Mouse (Mus musculus): ENCODE measurements around the gene Arhgap6. TPM values are rescaled to one million over a fixed set of nuclear protein-coding genes. Genes with fewer than 3 reads are reported as not detected.

Arhgap6 gene
- total RNA-seq, 1 experiment, result 1.8 TPM

DNA sequence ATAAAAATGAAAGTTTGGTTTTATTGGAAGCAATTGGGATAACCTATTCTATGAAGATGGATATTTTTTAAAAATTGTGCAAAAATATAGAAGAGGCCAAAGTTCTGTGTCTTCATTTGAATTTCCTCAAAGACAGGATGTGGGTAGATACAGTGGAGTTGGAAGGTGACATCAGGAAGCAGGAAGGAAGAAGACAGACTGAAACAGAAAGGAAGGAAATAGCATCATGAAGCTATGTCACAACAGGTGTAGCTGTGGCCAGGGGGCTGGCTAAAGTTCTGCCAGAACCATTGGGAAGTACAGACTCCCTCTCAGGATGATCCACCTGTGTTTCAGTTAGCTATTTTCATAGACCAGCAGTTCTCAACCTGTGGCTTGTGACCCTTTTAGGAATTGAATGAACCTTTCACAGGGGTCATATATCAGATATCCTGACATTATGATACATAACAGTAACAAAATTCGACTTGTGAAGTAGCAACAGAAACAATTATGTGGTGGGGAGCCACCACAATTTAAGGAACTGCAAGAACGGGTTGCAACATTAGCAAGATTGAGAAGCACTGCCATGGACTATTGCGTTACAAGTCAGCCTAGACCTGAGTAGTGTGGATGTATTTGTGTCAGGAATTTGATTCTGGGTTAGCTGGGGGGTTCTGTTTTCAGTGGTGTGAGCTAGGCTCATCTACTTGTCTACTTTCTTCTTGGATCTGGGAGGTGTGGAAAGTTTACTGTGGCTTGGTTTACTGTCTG, 15.8 kb downstream of the Arhgap6 start:
- in situ Hi-C loops (cut with MboI; ENCODE audit: low sequenced_read_pairs in 2 of 2, unreplicated experiment in 2 of 2), result no loop called here
- H3K36me3 ChIP-seq (ENCODE audit: control insufficient read depth, insufficient read depth, low read length, poor library complexity, severe bottlenecking), result no peaks in the 10 kb centered on the region
- no peak overlapping the region for H3K9ac ChIP-seq (ENCODE audit: insufficient read depth, low read depth, low read length, poor library complexity, severe bottlenecking)
- H3K9me3 ChIP-seq (ENCODE audit: control insufficient read depth, insufficient read depth, low read depth, low read length), result no peaks in the 10 kb centered on the region
- no peak overlapping the region for H3K27ac ChIP-seq (ENCODE audit: insufficient read depth, low read depth, low read length, poor library complexity, severe bottlenecking)
- no peaks in the 10 kb centered on the region for H3K4me1 ChIP-seq (ENCODE audit: control insufficient read depth in 2 of 2, insufficient read depth in 2 of 2, low read length in 2 of 2, poor library complexity in 1 of 2)
- H3K4me3 ChIP-seq (ENCODE audit: insufficient read depth in 1 of 2, low read depth in 1 of 2, low read length in 2 of 2, poor library complexity in 1 of 2, severe bottlenecking in 1 of 2), result no peak overlapping the region
- DNase-seq (ENCODE audit: low read depth, low spot score), result no peak
- TF ChIP-seq HCFC1 (IDR thresholded peaks at IDR 0.05; ENCODE audit: borderline replicate concordance, insufficient read depth, low read length) (no peak), MAFK (IDR thresholded peaks at IDR 0.05; ENCODE audit: insufficient read depth, low read depth, low read length) (no peak), ZC3H11A (IDR thresholded peaks at IDR 0.05; ENCODE audit: borderline replicate concordance, low read depth, low read length) (no peak), ZNF384 (IDR thresholded peaks at IDR 0.05; ENCODE audit: low read depth, low read length) (no peak), CHD2 (IDR thresholded peaks at IDR 0.05; ENCODE audit: low read depth, low read length) (no peak)

DNA sequence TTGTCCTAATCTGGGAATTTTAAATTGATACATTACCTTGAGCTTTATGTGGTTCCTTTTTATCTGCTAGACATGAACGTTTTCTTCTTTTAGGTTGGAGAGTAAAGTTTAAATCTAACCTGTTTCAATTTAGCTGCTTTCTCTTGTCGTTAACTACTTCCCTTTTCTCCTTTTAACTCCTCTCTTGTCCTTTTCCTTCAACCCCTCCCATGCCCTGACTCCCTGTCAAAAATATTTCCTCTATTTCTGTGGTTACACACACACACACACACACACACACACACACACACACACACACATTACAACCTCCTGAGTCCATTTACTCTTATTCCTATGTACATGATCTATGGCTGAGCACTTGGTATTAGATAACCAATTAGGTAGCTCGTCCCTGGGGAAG, 24.0 kb downstream of the Arhgap6 start:
- Histone ChIP-seq H3K36me3 (ENCODE audit: control insufficient read depth, insufficient read depth, low read length, poor library complexity, severe bottlenecking) (no peaks in the 10 kb centered on the region), H3K9ac (ENCODE audit: insufficient read depth, low read depth, low read length, poor library complexity, severe bottlenecking) (no peak overlapping the region), H3K9me3 (ENCODE audit: control insufficient read depth, insufficient read depth, low read depth, low read length) (no peaks in the 10 kb centered on the region), H3K4me3 (ENCODE audit: insufficient read depth in 1 of 2, low read depth in 1 of 2, low read length in 2 of 2, poor library complexity in 1 of 2, severe bottlenecking in 1 of 2) (no peak overlapping the region), H3K4me1 (ENCODE audit: control insufficient read depth in 2 of 2, insufficient read depth in 2 of 2, low read length in 2 of 2, poor library complexity in 1 of 2) (no peaks in the 10 kb centered on the region), H3K27ac (ENCODE audit: insufficient read depth, low read depth, low read length, poor library complexity, severe bottlenecking) (no peak overlapping the region)
- in situ Hi-C loops (cut with MboI; ENCODE audit: low sequenced_read_pairs in 2 of 2, unreplicated experiment in 2 of 2), result no loop called here
- TF ChIP-seq MAFK (IDR thresholded peaks at IDR 0.05; ENCODE audit: insufficient read depth, low read depth, low read length) (no peak), ZNF384 (IDR thresholded peaks at IDR 0.05; ENCODE audit: low read depth, low read length) (no peak), HCFC1 (IDR thresholded peaks at IDR 0.05; ENCODE audit: borderline replicate concordance, insufficient read depth, low read length) (no peak), CHD2 (IDR thresholded peaks at IDR 0.05; ENCODE audit: low read depth, low read length) (no peak), ZC3H11A (IDR thresholded peaks at IDR 0.05; ENCODE audit: borderline replicate concordance, low read depth, low read length) (no peak)
- DNase-seq (ENCODE audit: low read depth, low spot score), result no peak

DNA sequence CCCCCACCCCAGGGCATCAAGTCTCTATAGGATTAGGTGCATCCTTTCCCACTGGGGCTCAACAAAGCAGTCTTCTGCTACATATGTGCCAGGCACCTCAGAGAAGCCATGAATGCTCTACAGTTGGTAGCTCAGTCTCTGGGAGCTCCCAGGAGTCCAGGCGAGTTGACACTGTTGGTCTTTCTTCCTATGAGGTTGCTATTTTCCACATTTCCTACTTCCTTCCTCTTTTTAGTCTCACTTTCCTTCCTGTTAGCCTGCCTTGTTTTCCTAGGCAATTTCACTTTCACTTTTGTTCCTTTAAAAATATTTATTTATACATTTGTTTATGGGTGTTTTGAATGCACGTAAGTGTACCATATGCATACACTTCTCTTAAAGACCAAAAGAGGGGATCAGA, 29.3 kb downstream of the Arhgap6 start:
- Histone ChIP-seq H3K36me3 (ENCODE audit: control insufficient read depth, insufficient read depth, low read length, poor library complexity, severe bottlenecking) (no peaks in the 10 kb centered on the region), H3K9me3 (ENCODE audit: control insufficient read depth, insufficient read depth, low read depth, low read length) (no peaks in the 10 kb centered on the region), H3K9ac (ENCODE audit: insufficient read depth, low read depth, low read length, poor library complexity, severe bottlenecking) (no peak overlapping the region), H3K4me3 (ENCODE audit: insufficient read depth in 1 of 2, low read depth in 1 of 2, low read length in 2 of 2, poor library complexity in 1 of 2, severe bottlenecking in 1 of 2) (no peak overlapping the region), H3K27ac (ENCODE audit: insufficient read depth, low read depth, low read length, poor library complexity, severe bottlenecking) (no peak overlapping the region), H3K4me1 (ENCODE audit: control insufficient read depth in 2 of 2, insufficient read depth in 2 of 2, low read length in 2 of 2, poor library complexity in 1 of 2) (no peaks in the 10 kb centered on the region)
- DNase-seq (ENCODE audit: low read depth, low spot score), result no peak
- in situ Hi-C loops (cut with MboI; ENCODE audit: low sequenced_read_pairs in 2 of 2, unreplicated experiment in 2 of 2), result no loop called here
- TF ChIP-seq CHD2 (IDR thresholded peaks at IDR 0.05; ENCODE audit: low read depth, low read length) (no peak), ZC3H11A (IDR thresholded peaks at IDR 0.05; ENCODE audit: borderline replicate concordance, low read depth, low read length) (no peak), MAFK (IDR thresholded peaks at IDR 0.05; ENCODE audit: insufficient read depth, low read depth, low read length) (no peak), HCFC1 (IDR thresholded peaks at IDR 0.05; ENCODE audit: borderline replicate concordance, insufficient read depth, low read length) (no peak), ZNF384 (IDR thresholded peaks at IDR 0.05; ENCODE audit: low read depth, low read length) (no peak)

DNA sequence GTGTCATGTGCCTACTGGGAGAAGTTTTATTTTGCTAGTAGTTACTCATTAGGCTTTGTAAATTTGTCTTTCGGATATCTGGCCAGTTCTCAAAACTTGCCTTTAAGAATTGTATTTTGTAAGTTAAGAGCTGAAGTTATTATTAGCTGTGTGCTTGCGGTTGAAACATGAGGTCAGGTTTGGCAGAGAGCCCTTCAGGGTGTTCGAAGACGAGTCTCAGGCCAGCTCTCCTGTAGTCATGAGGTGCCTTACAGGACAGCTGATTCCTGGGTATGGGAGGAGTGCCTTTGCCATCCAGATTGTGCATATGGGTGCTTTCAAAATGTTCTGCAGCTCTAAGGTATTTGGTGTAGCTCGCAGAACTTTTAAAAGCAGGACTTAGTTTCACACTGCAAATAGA, 37.4 kb downstream of the Arhgap6 start:
- DNase-seq (ENCODE audit: low read depth, low spot score), result no peak

More for the DNA sequence above, 37.4 kb downstream of the Arhgap6 start:
- Histone ChIP-seq H3K9ac (ENCODE audit: insufficient read depth, low read depth, low read length, poor library complexity, severe bottlenecking) (no peak overlapping the region), H3K4me1 (ENCODE audit: control insufficient read depth in 2 of 2, insufficient read depth in 2 of 2, low read length in 2 of 2, poor library complexity in 1 of 2) (no peaks in the 10 kb centered on the region), H3K9me3 (ENCODE audit: control insufficient read depth, insufficient read depth, low read depth, low read length) (no peaks in the 10 kb centered on the region), H3K36me3 (ENCODE audit: control insufficient read depth, insufficient read depth, low read length, poor library complexity, severe bottlenecking) (no peaks in the 10 kb centered on the region), H3K27ac (ENCODE audit: insufficient read depth, low read depth, low read length, poor library complexity, severe bottlenecking) (no peak overlapping the region), H3K4me3 (ENCODE audit: insufficient read depth in 1 of 2, low read depth in 1 of 2, low read length in 2 of 2, poor library complexity in 1 of 2, severe bottlenecking in 1 of 2) (no peak overlapping the region)
- TF ChIP-seq HCFC1 (IDR thresholded peaks at IDR 0.05; ENCODE audit: borderline replicate concordance, insufficient read depth, low read length) (no peak), ZC3H11A (IDR thresholded peaks at IDR 0.05; ENCODE audit: borderline replicate concordance, low read depth, low read length) (no peak), MAFK (IDR thresholded peaks at IDR 0.05; ENCODE audit: insufficient read depth, low read depth, low read length) (no peak), ZNF384 (IDR thresholded peaks at IDR 0.05; ENCODE audit: low read depth, low read length) (no peak)
- in situ Hi-C loops (cut with MboI; ENCODE audit: low sequenced_read_pairs in 2 of 2, unreplicated experiment in 2 of 2), result no loop called here
